ENCODE assay signal across 8 mouse cellular contexts in the genomic region with DNA sequence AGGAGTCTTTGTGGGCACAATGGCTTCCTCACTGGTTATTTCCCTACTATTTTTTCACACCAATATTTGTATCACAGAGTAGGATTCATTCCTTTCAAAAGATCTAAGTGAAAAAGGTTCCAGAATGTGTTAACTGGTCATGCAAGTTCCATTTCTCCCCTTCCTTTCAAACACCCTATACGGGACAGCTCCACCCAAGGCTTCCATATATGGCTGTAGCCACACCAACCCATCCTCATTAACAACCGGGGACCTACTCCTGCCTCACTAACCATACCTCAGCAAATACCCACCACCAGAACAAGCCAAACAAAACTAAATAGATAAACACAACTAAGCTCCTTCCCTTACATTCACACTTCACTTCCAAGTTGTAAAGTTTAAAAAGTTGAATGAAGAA. TPM values are rescaled to one million over a fixed set of nuclear protein-coding genes. Genes with fewer than 3 reads are reported as not detected.
DNase-seq lines count a peak whose midpoint lies in the region; ATAC-seq lines count a peak whose summit lies in the region.

No protein-coding gene starts in this region.

- H3K4me1 ChIP-seq in heart, embryonic 13.5 days: peaks cover 34% of the 10 kb centered on the region
- peaks cover 32% of the 10 kb centered on the region for H3K4me1 ChIP-seq in hindbrain, embryonic 13.5 days (replicated peaks)
- H3K4me1 ChIP-seq in midbrain, embryonic 13.5 days (replicated peaks): peaks cover 32% of the 10 kb centered on the region

- H3K4me3 ChIP-seq in heart, embryonic 13.5 days: peak overlapping the region; percentile 92
- H3K4me3 ChIP-seq in hindbrain, embryonic 13.5 days: peak overlapping the region; percentile 83
- peak overlapping the region; percentile 85 for H3K4me3 ChIP-seq in midbrain, embryonic 13.5 days (replicated peaks)

- H3K9ac ChIP-seq in heart, embryonic 13.5 days: peak overlapping the region; percentile 95
- peak overlapping the region; percentile 86 for H3K9ac ChIP-seq in hindbrain, embryonic 13.5 days
- no peak overlapping the region; the same call in 1 of the 2 replicates for H3K9ac ChIP-seq in midbrain, embryonic 13.5 days (replicated peaks)

- ATAC-seq in heart, embryonic 13.5 days (ENCODE audit: extremely low read depth, insufficient number of reproducible peaks, low FRiP score, low TSS enrichment): no peak
- ATAC-seq in hindbrain, embryonic 13.5 days (ENCODE audit: low FRiP score): no peak
- ATAC-seq in midbrain, embryonic 13.5 days: no peak

- DNase-seq in heart, adult 8-10 months (ENCODE audit: low spot score): no peak
- DNase-seq in adipocyte (ENCODE audit: low spot score): peak; percentile 31
- no peak for DNase-seq in urinary bladder, postnatal 4 days (ENCODE audit: low spot score in 2 of 2)
- no peak for DNase-seq in urinary bladder, postnatal 36 days (ENCODE audit: low spot score in 2 of 2)
- DNase-seq in urinary bladder, adult 2 months (ENCODE audit: low spot score): no peak

- no peak overlapping the region for H3K27ac ChIP-seq in heart, embryonic 13.5 days (replicated peaks)
- no peak overlapping the region for H3K27ac ChIP-seq in hindbrain, embryonic 13.5 days
- no peak overlapping the region for H3K27ac ChIP-seq in midbrain, embryonic 13.5 days

- H3K36me3 ChIP-seq in heart, embryonic 13.5 days: peaks cover 40% of the 10 kb centered on the region
- H3K36me3 ChIP-seq in hindbrain, embryonic 13.5 days: peaks cover 23% of the 10 kb centered on the region
- H3K36me3 ChIP-seq in midbrain, embryonic 13.5 days: peaks cover 20% of the 10 kb centered on the region

- no peaks in the 10 kb centered on the region for H3K27me3 ChIP-seq in heart, embryonic 13.5 days (replicated peaks)
- no peaks in the 10 kb centered on the region; the same call in 1 of the 2 replicates for H3K27me3 ChIP-seq in hindbrain, embryonic 13.5 days
- no peaks in the 10 kb centered on the region for H3K27me3 ChIP-seq in midbrain, embryonic 13.5 days

- 2% methylated on average over 2 of the region's 2 CpGs for WGBS in heart, embryonic 13.5 days
- 9% methylated on average over 2 of the region's 2 CpGs for WGBS in hindbrain, embryonic 13.5 days
- 22% methylated on average over 2 of the region's 2 CpGs for whole genome bisulfite sequencing in midbrain, embryonic 13.5 days

- no peaks in the 10 kb centered on the region for H3K9me3 ChIP-seq in heart, embryonic 13.5 days
- no peaks in the 10 kb centered on the region for H3K9me3 ChIP-seq in hindbrain, embryonic 13.5 days
- H3K9me3 ChIP-seq in midbrain, embryonic 13.5 days: no peaks in the 10 kb centered on the region

- peak overlapping the region; percentile 89 for H3K4me2 ChIP-seq in heart, embryonic 13.5 days
- peak overlapping the region; percentile 78 for H3K4me2 ChIP-seq in hindbrain, embryonic 13.5 days
- H3K4me2 ChIP-seq in midbrain, embryonic 13.5 days (replicated peaks): peak overlapping the region; percentile 77

RNA-seq across cellular contexts. Expression of a gene that starts 1.6 kb away (rescaled TPM):
- polyA plus RNA-seq in heart, embryonic 13.5 days (2015; fragmentation: Nextera tagmentation; extraction: Ambion mirVana): 27.0 and 33.2 TPM in 2 replicates
- total RNA-seq in heart, adult 8-10 months (2022): 10 to 100 TPM; 17.4 to 19.9 (median 19.0) TPM
- polyA plus RNA-seq in hindbrain, embryonic 13.5 days (2015; fragmentation: Nextera tagmentation; extraction: Ambion mirVana): 52.0 and 54.3 TPM in 2 replicates
- polyA plus RNA-seq in midbrain, embryonic 13.5 days (2015; fragmentation: Nextera tagmentation; extraction: Ambion mirVana): 61.5 and 71.9 TPM in 2 replicates
- polyA plus RNA-seq in urinary bladder, adult 2 months (2012; rRNA removed): 38.7 and 40.6 TPM in 2 replicates
